Comparison of ENCODE assay signal across 17 mouse cellular contexts in genomic region chr1:171816991-171817390, GRCm38 (mm10). TPM values are rescaled to one million over a fixed set of nuclear protein-coding genes. Genes with fewer than 3 reads are reported as not detected.
"Had no signal": no experiment of that assay in that cellular context is flagged by ENCODE, and none has a peak within 500 bp of the region (broad histone marks: within the 10 kb centered on the region; RNA-seq: fewer than 3 reads in every experiment).

No protein-coding gene starts in this region.

- DNase-seq: kidney, adult 2 months; kidney, postnatal 10 days; kidney, postnatal 36 days; layer of hippocampus, postnatal 36 days; left cerebral cortex, postnatal 4 days; liver, embryonic 13.5 days; lung, adult 2 months; lung, postnatal 14 days; thymus, adult 18-20 months; thymus, postnatal 4 days had no signal

- H3K4me2 ChIP-seq: kidney, embryonic 15.5 days; liver, embryonic 13.5 days; midbrain, embryonic 11.5 days had no signal

- H3K27ac ChIP-seq: kidney, embryonic 15.5 days; left cerebral cortex, adult 2 months; liver, embryonic 13.5 days; macrophage had no signal

- H3K27me3 ChIP-seq: kidney, embryonic 15.5 days; liver, embryonic 13.5 days had no signal

- ATAC-seq: intestine, postnatal 0 days; midbrain, embryonic 16.5 days had no signal

- H3K4me3 ChIP-seq: kidney, embryonic 15.5 days; left cerebral cortex, adult 2 months; liver, embryonic 13.5 days had no signal

- H3K4me1 ChIP-seq: kidney, embryonic 15.5 days; liver, embryonic 13.5 days had no signal

- H3K9me3 ChIP-seq: kidney, embryonic 15.5 days; liver, embryonic 13.5 days had no signal

- H3K36me3 ChIP-seq: kidney, embryonic 15.5 days; liver, embryonic 13.5 days had no signal

- H3K9ac ChIP-seq: kidney, embryonic 15.5 days; liver, embryonic 13.5 days had no signal

RNA-seq across cellular contexts. Expression of gene Slamf1, which starts 50.1 kb away (rescaled TPM):
- polyA plus RNA-seq: intestine, postnatal 0 days; liver, adult 2 months had no signal
